Mouse (Mus musculus) spleen, adult 2 months (tissue): ENCODE measurements around the gene Klc4. TPM values are rescaled to one million over a fixed set of nuclear protein-coding genes. Genes with fewer than 3 reads are reported as not detected.

ENCODE experiments used
- DNase-seq, 2 experiments: peaks; one replicate each; pipeline versions ENCODE4 v3.0.0 to v3.0.0-alpha.2; 2012 to 2021; ENCODE audit warnings: low spot score in 2 of 2, low read depth in 1 of 2
- H3K27ac ChIP-seq: fragments of 200-500 bp; 2 replicates; pipeline ENCODE4 v1.5.1; 2012; ENCODE audit warnings: low read length, inconsistent platforms; ENCODE audit not compliant: insufficient read depth
- H3K27me3 ChIP-seq: fragments of 200-500 bp; 2 replicates; pipeline ENCODE4 v1.6.1; 2012; ENCODE audit warnings: mild to moderate bottlenecking, moderate library complexity, low read length, inconsistent platforms; ENCODE audit not compliant: control insufficient read depth, insufficient read depth
- H3K36me3 ChIP-seq: fragments of 200-500 bp; 2 replicates; pipeline ENCODE4 v1.6.1; 2012; ENCODE audit warnings: mild to moderate bottlenecking, low read length, inconsistent platforms; ENCODE audit not compliant: control insufficient read depth, insufficient read depth
- H3K4me1 ChIP-seq: fragments of 200-500 bp; 2 replicates; pipeline ENCODE4 v1.6.1; 2011; ENCODE audit warnings: inconsistent platforms; ENCODE audit not compliant: control insufficient read depth, insufficient read depth, insufficient read length
- H3K4me3 ChIP-seq: fragments of 200-500 bp; 2 replicates; pipeline ENCODE4 v1.5.1; 2011; ENCODE audit warnings: mild to moderate bottlenecking, inconsistent platforms; ENCODE audit not compliant: insufficient read depth, insufficient read length; ENCODE audit errors: extremely low read depth
- CTCF ChIP-seq: fragments of 200-500 bp; IDR thresholded peaks from 2 replicates; pipeline ENCODE4 v1.5.1; 2011; ENCODE audit warnings: mild to moderate bottlenecking, inconsistent platforms; ENCODE audit not compliant: insufficient read depth, insufficient read length, insufficient replicate concordance; ENCODE audit errors: extremely low read depth
- POLR2A ChIP-seq: fragments of 200-500 bp; IDR thresholded peaks from 2 replicates; pipeline ENCODE4 v1.6.1; 2011; ENCODE audit warnings: low read depth, low read length, inconsistent platforms
- WGBS: fragments of 180-500 bp; shearing (Covaris S2); methylation state at CpG from one replicate; pipeline ENCODE4 v1.1.7; 2018; 5-methylcytosine and 5-hydroxymethylcytosine counted together
- polyA plus RNA-seq: library from polyadenylated mRNA; depleted of rRNA; stranded (reverse); fragments of >200 nt; gene quantifications from 2 replicates; pipeline ENCODE4 v1.2.3, GENCODE M21; 2012

The Klc4 gene
- polyA plus RNA-seq, 1 experiment: 14.2 TPM

DNA sequence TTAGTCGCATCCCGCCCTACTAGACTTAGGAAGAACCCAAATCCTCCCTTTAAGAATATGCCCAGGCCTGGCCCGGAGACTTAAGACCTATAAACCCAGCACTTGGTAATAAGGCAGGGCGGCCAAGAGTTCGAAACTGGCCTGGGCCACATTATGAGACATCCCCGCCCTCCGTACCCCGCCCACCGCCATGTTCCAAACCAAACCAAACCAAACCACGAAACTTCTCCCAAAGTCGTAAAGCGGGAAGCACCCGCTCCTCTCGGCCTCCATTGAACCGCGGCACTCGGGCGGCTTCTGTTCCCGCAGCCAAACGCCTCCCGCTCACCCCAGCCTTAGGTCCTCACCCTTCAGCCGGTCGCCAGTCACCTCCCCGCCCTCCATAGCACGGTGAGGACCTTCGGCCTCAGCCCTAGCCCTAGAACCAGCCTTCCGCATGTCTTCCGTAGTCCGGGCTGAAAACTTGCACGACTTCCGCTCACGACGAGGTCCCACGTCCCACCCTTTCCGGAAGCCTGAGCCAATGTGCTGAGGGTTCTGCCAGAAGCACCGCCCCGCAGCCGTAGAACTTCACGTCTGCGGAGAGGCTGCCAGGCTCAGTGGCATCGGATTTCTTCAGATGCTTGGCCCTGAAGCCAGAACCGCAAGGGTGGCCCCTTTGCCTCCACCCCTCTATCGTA lies 28.2 kb upstream of the Klc4 start, which contains the start of gene Rrp36:
Gene Rrp36, minus strand, starts transcription at position 503 of the 680 bp plus-strand sequence.
- Histone ChIP-seq H3K27ac (peak within 1 kb of the TSS; percentile 84), H3K36me3 (peaks cover 25% of the 10 kb centered on the region), H3K4me1 (peaks cover 2% of the 10 kb centered on the region; the same call in 1 of the 2 replicates), H3K27me3 (no peaks in the 10 kb centered on the region), H3K4me3 (peak within 1 kb of the TSS; percentile 98)
- peak; percentile 78 to 88 for DNase-seq
- TF ChIP-seq POLR2A (peak; percentile 81), CTCF (no peak)
- under 1% methylated on average over 43 of the region's 43 CpGs for whole genome bisulfite sequencing

DNA sequence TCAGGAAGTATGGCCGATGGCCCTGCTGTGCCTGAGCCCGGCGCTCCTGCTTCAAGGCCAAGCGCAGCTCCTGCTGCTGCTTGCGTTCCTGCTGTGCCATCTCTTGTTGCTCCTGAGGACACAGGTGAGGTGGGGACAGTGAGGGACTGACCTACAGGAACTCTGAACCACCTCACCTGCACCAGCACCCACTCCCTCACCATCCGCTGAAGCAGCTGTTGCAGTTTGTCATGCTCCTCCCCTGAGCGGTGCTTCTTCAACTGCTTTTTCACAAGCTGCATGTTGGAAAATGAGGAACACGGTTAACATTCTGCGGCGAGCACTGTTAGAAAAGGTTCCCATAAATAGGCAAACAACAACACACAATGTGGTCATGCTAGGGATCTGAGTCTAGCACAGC lies 24.1 kb upstream of the Klc4 start:
- H3K27ac ChIP-seq: no peak overlapping the region
- peaks cover 2% of the 10 kb centered on the region; the same call in 1 of the 2 replicates for H3K4me1 ChIP-seq
- no peak for DNase-seq
- peaks cover 16% of the 10 kb centered on the region for H3K36me3 ChIP-seq
- 95% methylated on average over 10 of the region's 10 CpGs for WGBS
- no peak overlapping the region for H3K4me3 ChIP-seq
- no peaks in the 10 kb centered on the region for H3K27me3 ChIP-seq
- TF ChIP-seq CTCF (no peak), POLR2A (no peak)

DNA sequence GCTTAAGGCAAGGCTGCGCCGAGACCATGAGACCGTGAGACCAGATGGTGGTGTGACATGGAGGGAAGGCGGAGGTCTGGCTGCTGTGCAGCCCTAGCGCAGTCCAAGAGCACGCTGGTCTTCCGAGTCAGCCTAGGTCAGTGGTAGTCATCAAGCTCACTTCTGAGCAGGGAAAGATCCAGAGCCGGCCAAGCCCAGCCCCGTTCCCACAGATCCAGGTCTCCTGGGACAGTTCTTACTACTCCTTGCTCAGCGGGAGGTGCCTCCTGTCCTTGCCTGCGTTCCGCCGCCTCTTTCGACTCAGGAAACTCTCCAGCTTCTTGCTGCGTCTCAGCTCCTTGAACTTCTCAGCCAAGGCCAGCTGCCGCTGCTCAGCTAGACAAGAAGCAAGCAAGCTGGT lies 21.9 kb upstream of the Klc4 start:
- Histone ChIP-seq H3K4me1 (no peaks in the 10 kb centered on the region), H3K4me3 (no peak overlapping the region), H3K27me3 (no peaks in the 10 kb centered on the region), H3K27ac (no peak overlapping the region), H3K36me3 (peaks cover 20% of the 10 kb centered on the region)
- no peak for TF ChIP-seq POLR2A
- TF ChIP-seq CTCF: no peak
- 95% methylated on average over 16 of the region's 16 CpGs for WGBS
- DNase-seq: no peak

DNA sequence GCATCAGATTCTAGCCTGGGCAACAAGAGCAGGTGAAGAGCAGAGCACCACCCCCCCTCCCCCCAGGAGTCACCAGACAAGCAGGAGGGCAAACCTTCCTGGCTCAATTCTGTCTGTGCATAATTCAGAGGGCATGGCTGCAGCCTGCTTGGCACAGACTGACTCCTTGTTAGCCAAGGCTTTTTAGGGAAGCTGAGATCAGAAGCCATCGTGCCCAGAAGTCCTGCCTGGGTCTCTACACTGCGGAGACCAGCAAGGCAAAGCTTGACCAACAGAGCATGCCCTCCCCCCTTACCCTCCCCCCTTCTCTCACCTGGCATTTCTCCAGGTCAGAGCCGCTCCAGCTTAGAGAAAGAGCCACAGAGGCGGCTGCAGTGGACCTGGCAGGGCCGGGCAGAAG lies 16.9 kb upstream of the Klc4 start:
- no peak for TF ChIP-seq POLR2A
- no peak for TF ChIP-seq CTCF
- WGBS: 87% methylated on average over 5 of the region's 5 CpGs
- Histone ChIP-seq H3K4me3 (no peak overlapping the region), H3K36me3 (peaks cover 9% of the 10 kb centered on the region), H3K4me1 (no peaks in the 10 kb centered on the region), H3K27me3 (no peaks in the 10 kb centered on the region), H3K27ac (no peak overlapping the region)
- no peak for DNase-seq

DNA sequence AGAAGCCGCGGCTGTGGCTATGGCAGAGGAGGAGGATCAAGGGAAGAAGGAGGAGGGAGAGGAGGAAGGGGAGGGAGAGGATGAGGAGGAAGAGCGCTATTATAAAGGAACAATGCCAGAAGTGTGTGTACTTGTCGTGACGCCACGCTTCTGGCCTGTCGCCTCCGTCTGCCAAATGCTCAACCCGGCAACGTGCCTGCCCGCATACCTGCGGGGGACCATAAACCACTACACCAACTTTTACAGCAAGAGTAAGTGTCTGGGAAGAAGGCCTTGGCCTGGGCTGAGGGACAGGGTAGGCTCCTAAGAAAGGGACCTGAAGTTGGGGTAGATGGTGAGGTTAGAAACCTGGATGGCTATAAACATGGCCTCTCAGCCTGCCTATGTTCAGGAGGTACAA lies 16.2 kb upstream of the Klc4 start:
- DNase-seq: no peak
- H3K4me3 ChIP-seq: no peak overlapping the region
- WGBS: 92% methylated on average over 12 of the region's 12 CpGs
- H3K27me3 ChIP-seq: no peaks in the 10 kb centered on the region
- H3K4me1 ChIP-seq: no peaks in the 10 kb centered on the region
- H3K27ac ChIP-seq: no peak overlapping the region
- no peak for TF ChIP-seq CTCF
- no peak for TF ChIP-seq POLR2A
- peaks cover 5% of the 10 kb centered on the region for H3K36me3 ChIP-seq

DNA sequence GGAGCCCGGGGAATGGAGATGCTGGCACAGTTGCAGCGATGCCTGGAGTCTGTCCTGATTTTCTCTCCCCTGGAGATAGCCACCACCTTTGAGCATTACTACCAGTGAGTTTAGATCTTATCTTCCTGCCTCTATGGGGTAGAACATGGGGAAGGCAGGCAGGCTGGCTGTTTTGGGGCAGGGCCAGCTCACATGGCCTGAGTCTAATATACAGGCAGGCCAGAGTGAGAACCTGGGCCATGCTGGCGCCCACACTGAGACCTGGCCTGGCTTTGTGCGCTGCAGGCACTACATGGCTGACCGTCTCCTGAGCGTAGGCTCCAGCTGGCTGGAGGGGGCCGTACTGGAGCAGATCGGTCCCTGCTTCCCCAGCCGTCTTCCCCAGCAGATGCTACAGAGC lies 15.5 kb upstream of the Klc4 start:
- H3K4me3 ChIP-seq: no peak overlapping the region
- H3K27me3 ChIP-seq: no peaks in the 10 kb centered on the region
- 94% methylated on average over 9 of the region's 9 CpGs for WGBS
- no peak for TF ChIP-seq CTCF
- no peak for TF ChIP-seq POLR2A
- H3K4me1 ChIP-seq: no peaks in the 10 kb centered on the region
- DNase-seq: no peak
- H3K36me3 ChIP-seq: peaks cover 4% of the 10 kb centered on the region
- H3K27ac ChIP-seq: no peak overlapping the region

DNA sequence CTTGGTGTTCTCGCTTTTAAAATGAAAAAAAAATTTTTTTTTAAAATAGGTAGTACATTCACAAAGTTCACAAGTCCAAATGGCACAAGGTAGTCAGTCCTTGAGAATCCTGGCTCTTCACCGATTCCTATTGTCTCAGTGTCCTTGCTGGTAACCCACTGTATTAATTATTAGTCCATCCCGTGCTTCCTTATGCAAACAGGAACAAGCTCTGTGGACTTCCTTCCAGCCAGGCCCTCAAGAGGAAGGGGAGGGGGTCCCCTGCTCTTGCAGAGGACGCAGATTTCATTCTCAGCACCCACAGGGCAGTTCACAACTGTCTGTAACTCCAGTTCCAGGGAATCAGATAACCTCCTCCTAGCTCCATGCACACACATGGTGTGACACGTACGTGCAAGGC lies 10.2 kb upstream of the Klc4 start:
- 86% methylated on average over 6 of the region's 6 CpGs for WGBS
- no peaks in the 10 kb centered on the region for H3K36me3 ChIP-seq
- peaks cover 4% of the 10 kb centered on the region; the same call in 1 of the 2 replicates for H3K4me1 ChIP-seq
- TF ChIP-seq POLR2A (no peak), CTCF (no peak)
- no peak overlapping the region for H3K4me3 ChIP-seq
- H3K27me3 ChIP-seq: no peaks in the 10 kb centered on the region
- DNase-seq: no peak
- H3K27ac ChIP-seq: no peak overlapping the region
